Mouse (Mus musculus) lung, adult 2 months (tissue): ENCODE results near the gene Gatad2a. TPM values are rescaled to one million over a fixed set of nuclear protein-coding genes. Genes with fewer than 3 reads are reported as not detected.

ENCODE experiments used
- DNase-seq: peaks from one replicate; pipeline ENCODE4 v3.0.0; 2022
- H3K4me1 ChIP-seq: fragments of 200-500 bp; 2 replicates; pipeline ENCODE4 v1.6.1; 2011; ENCODE audit warnings: low read length; ENCODE audit not compliant: control insufficient read depth, insufficient read depth
- H3K4me3 ChIP-seq: fragments of 200-500 bp; replicated peaks from 2 replicates; pipeline ENCODE3; 2011; ENCODE audit warnings: low read depth, mild to moderate bottlenecking, control low read depth, low read length; ENCODE audit errors: extremely low read depth
- CTCF ChIP-seq: fragments of 200-500 bp; IDR thresholded peaks from 2 replicates; pipeline ENCODE4 v1.5.1; 2011; ENCODE audit warnings: mild to moderate bottlenecking, low read length, control low read depth; ENCODE audit not compliant: insufficient read depth
- POLR2A ChIP-seq: fragments of 200-500 bp; IDR thresholded peaks from 2 replicates; pipeline ENCODE4 v1.6.1; 2011; ENCODE audit warnings: low read depth, mild to moderate bottlenecking, control low read depth, low read length, borderline replicate concordance; ENCODE audit errors: extremely low read depth
- WGBS: fragments of 180-500 bp; shearing (Covaris S2); methylation state at CpG from one replicate; pipeline ENCODE4 v1.1.7; 2018; 5-methylcytosine and 5-hydroxymethylcytosine counted together
- polyA plus RNA-seq: library from polyadenylated mRNA; depleted of rRNA; stranded (reverse); fragments of >200 nt; gene quantifications from 2 replicates; pipeline ENCODE4 v1.2.3, GENCODE M21; 2012; rRNA removed

The Gatad2a gene
- polyA plus RNA-seq, 1 experiment: 81.8 TPM

DNA sequence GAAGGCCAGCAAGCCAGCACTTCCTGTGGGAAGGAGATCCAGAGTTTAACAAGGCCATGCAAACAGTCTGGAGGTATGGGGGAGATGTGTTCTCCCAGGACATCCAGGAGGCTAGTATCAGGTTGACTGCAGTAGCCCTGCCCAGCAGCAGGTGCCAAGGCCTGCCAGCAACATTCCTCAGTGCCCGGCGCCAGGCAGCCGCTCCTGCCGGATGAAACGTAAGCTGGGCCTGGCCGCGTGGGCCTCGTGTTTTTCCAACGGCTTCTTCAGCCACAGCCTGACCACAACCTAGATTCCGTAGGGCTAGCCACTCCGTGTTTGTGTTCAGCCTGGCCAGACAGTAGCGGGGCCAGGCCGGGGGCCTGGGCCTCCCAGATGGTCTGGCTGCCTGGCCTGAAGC, 121.5 kb downstream of the Gatad2a start:
- WGBS: 72% methylated on average over 13 of the region's 13 CpGs
- Histone ChIP-seq H3K4me1 (no peaks in the 10 kb centered on the region), H3K4me3 (no peak overlapping the region)
- no peak for DNase-seq
- no peak for TF ChIP-seq POLR2A
- TF ChIP-seq CTCF: no peak

DNA sequence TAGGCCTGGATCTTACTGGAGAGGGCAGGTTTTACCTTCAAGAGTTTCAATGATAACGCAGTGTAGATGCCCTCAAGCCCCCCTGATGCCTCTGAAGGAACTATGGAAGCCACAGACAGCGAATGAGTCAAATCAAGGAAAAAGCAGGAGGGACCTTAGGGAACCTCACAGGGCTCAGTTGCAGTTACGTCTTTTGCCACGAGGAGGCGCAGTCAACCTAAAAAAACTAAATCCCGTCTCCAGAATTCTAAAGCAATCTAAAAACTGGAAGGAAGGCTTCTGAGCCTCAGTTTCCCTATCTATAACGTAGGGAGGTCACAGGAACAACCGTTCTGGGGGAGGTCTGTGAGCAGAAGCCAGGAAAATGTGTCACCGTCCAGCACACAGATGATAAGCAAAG, 122.0 kb downstream of the Gatad2a start:
- WGBS: 8% methylated on average over 9 of the region's 9 CpGs

DNA sequence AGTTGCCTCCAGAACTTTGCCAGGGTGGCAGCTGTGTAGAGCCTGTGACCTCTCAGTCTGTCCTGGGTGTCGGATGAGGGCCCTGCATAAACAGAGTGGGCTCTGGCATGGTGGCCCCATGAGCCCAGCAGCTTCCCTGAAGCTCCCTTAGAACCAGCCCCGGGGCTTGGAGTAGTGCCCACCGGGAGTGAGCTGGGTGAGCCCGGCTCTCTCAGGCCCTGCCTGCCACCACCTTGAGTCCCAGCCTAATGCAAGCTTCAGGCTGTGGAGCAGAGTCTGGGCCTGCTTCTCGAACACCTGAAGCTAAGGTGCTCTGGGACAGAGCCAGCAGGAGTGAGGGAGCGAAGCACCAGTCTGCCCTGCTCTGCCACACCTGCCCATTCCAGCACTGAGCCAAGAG, 125.3 kb downstream of the Gatad2a start:
- no peak for TF ChIP-seq POLR2A

More for the DNA sequence above, 122.0 kb downstream of the Gatad2a start:
- DNase-seq: peak; percentile 75
- Histone ChIP-seq H3K4me3 (no peak overlapping the region), H3K4me1 (no peaks in the 10 kb centered on the region)
- TF ChIP-seq CTCF: peak; percentile 86
- TF ChIP-seq POLR2A: no peak

DNA sequence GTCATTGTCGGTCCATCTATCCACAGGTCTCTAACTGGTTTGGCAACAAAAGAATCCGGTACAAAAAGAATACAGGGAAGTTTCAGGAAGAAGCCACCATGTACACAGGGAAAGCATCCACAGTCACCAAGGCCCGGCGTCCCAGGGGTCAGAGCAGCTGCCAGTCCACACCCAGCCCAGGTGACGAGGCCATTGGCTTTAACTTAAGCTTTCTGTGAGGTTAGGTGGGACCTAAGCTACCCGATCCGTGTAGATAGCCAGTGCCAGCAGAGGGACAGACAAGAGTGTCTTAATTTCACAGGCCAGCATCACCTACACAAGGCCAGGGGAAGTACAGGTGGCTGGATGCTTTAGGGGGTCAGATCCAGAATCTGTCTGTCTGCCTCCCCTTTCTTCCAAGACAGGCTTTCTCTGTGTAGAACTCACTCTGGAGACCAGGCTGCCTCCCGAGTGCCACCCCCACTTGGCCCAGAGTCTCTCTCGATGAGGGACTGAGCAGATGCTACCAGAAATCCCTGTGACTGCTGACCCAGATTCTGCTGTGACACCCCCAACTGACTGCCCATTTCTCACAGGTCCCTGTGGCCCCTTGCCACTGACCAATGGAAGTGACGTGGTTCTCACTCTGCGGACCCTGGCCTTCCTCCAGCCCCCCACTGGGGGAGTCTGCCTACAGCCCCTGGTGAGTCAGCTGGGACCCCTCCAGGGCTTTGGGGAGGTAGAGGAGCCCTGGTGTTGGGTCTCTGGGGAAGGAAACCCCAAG, 126.0 kb downstream of the Gatad2a start:
- Histone ChIP-seq H3K4me3 (no peak overlapping the region), H3K4me1 (no peaks in the 10 kb centered on the region)
- TF ChIP-seq POLR2A: no peak
- TF ChIP-seq CTCF: no peak
- no peak for DNase-seq
- WGBS: 80% methylated on average over 11 of the region's 11 CpGs

More for the DNA sequence above, 125.3 kb downstream of the Gatad2a start:
- no peak for DNase-seq
- no peak overlapping the region for H3K4me3 ChIP-seq
- WGBS: 86% methylated on average over 6 of the region's 6 CpGs
- H3K4me1 ChIP-seq: no peaks in the 10 kb centered on the region

DNA sequence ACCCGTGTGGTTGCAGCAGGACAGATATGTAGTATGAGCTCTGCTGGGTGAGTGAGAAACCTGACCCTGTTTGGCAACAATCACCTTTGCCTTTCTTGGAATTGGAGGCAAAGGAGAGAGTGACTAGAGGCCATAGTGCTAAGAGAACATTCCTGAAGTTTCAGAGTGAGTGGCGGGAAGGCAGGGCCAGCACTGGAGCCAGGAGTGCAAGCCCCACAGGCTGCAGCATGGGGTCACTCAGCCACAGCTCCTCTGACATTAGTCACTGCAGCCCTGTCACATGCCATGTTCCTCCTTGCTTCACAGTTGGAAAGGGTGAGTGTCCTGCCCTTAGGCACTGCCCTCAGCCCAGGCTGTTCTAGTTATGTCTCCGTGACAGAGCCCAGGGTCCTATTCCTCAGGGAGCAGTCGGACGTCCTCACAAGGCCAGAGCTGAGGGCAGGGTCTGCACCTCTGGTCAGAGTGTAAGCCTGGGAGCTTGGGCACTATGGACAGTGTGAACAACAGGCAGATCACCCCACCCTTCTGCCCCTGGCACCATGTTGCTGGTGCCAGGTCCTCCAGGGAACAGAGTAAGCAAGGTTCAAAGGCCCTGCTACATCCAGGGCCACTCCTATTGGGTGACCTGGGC, 128.4 kb downstream of the Gatad2a start:
- TF ChIP-seq CTCF (no peak), POLR2A (no peak)
- no peak for DNase-seq
- Histone ChIP-seq H3K4me1 (no peaks in the 10 kb centered on the region), H3K4me3 (no peak overlapping the region)
- WGBS: 66% methylated on average over 5 of the region's 5 CpGs

DNA sequence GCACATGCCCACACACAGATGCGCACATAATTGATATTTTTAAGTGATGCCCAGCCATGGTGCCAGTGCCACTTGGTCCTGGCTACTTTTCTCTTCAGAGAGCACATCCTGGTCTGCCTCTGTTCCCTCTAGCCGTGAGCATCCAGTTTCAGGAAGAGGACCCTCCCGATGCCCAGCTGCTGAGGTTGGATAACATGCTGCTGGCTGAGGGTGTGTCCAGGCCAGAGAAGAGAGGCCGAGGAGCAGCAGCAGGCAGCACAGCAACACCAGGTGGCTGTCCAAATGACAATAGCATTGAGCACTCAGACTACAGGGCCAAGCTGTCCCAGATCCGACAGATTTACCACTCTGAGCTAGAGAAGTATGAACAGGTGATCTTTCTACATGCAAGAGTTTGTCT, 132.0 kb downstream of the Gatad2a start:
- TF ChIP-seq POLR2A: no peak
- TF ChIP-seq CTCF: no peak
- Histone ChIP-seq H3K4me3 (no peak overlapping the region), H3K4me1 (no peaks in the 10 kb centered on the region)
- 66% methylated on average over 5 of the region's 5 CpGs for WGBS
- DNase-seq: no peak

DNA sequence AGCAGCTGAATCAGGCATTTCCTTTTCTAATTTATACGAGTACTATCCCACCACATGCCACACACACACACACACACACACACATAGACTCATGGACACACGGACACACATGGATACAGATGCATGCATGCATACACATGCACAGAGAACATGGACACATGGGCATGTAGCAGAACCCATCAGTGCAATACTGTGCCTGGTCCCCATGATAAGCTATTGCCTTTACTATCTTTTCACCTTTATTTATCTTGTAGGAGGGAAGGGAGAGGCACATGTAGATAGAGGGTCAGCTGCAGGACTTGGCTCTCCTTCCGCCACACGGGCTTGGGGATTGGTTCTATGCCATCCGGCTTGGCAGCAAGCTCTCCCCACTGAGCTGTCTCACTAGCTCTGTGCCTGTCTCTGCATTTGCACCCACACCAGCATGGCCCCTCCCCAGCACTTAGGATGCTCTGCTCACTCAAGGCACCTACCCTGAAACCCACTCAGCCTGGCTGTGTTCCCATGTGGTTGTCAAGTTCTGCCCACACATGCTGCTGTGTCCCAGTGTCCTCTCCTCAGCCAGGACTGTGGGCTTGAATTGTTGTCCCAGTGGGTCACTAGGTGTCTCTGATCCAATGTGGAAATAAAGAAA, 132.7 kb downstream of the Gatad2a start:
- 78% methylated on average over 5 of the region's 5 CpGs for WGBS
- no peak for DNase-seq
- no peak for TF ChIP-seq POLR2A
- TF ChIP-seq CTCF: no peak
- Histone ChIP-seq H3K4me1 (no peaks in the 10 kb centered on the region), H3K4me3 (no peak overlapping the region)

DNA sequence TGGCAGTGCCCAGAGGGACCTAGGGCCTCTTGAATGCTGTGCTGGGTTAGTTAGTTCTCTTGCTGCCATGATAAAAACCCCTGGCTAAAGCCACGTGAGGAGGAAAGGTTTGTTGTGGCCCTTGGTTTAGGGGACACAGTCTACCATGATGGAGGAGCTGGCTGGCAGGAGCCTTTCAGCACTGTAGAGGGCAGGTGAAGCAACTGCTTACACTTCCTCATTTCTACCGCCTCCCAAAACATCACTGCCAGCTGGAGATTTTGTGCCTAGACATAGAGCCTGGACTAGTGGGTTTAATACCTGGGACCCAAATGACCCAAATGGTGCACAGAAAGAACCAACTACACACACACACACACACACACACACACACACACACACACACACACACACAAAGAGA, 134.9 kb downstream of the Gatad2a start:
- Histone ChIP-seq H3K4me3 (no peak overlapping the region), H3K4me1 (no peaks in the 10 kb centered on the region)
- WGBS: 58% methylated on average over 2 of the region's 2 CpGs
- no peak for DNase-seq
- TF ChIP-seq POLR2A (no peak), CTCF (no peak)

DNA sequence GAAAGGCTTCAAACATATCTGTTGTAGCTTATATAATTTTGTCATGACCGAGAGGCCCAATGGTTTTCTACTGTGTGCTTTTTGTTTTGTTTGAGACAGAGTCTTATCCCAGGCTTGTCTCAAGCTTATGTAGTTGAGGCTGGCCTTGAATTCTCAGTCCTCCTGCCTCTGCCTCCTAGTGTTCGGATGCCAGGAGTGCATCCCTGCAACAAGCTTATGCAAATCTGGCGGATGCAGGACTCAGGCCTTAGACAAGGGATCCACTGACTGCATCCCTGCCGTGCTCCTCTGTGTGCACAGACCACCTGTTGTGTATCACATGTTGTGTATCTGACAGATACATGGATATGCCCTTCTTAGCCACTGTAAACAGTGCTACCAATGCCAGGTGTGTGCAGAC, 135.4 kb downstream of the Gatad2a start:
- DNase-seq: no peak
- Histone ChIP-seq H3K4me1 (no peaks in the 10 kb centered on the region), H3K4me3 (no peak overlapping the region)
- 68% methylated on average over 4 of the region's 4 CpGs for WGBS
- TF ChIP-seq CTCF (peak; percentile 52; the same call in 1 of the 2 replicates), POLR2A (no peak)

Other genes with a start within 250 kb of the Gatad2a start
- 1.6 and 2.5 TPM in 2 replicates for gene Zfp963, start 246.4 kb downstream of the Gatad2a start, polyA plus RNA-seq
- gene Gm20422, start 221.5 kb downstream of the Gatad2a start, polyA plus RNA-seq: 0.80 and 1.5 TPM in 2 replicates
- 65.7 and 70.8 TPM in 2 replicates for gene Atp13a1, start 205.2 kb downstream of the Gatad2a start, polyA plus RNA-seq
- 9.2 and 14.3 TPM in 2 replicates for gene Zfp866, start 205.2 kb downstream of the Gatad2a start, polyA plus RNA-seq
- gene Gmip, start 187.7 kb downstream of the Gatad2a start, polyA plus RNA-seq: 42.7 and 45.1 TPM in 2 replicates
- gene Lpar2, start 174.0 kb downstream of the Gatad2a start, polyA plus RNA-seq: 3.4 and 3.5 TPM in 2 replicates
- gene Pbx4, start 163.9 kb downstream of the Gatad2a start, polyA plus RNA-seq: 4.2 and 5.5 TPM in 2 replicates
- 3.1 TPM in 2 replicates for gene Cilp2, start 108.7 kb downstream of the Gatad2a start, polyA plus RNA-seq
- gene Tssk6, start 94.2 kb downstream of the Gatad2a start, polyA plus RNA-seq: 0.70 and 1.0 TPM in 2 replicates
- 96.8 and 103 TPM in 2 replicates for gene Ndufa13, start 93.8 kb downstream of the Gatad2a start, polyA plus RNA-seq
- gene Yjefn3, start 93.7 kb downstream of the Gatad2a start, polyA plus RNA-seq: 3.5 and 5.3 TPM in 2 replicates
- gene Mau2, start 46.4 kb upstream of the Gatad2a start, polyA plus RNA-seq: 82.3 and 88.5 TPM in 2 replicates
- 7.8 and 11.9 TPM in 2 replicates for gene Sugp1, start 46.4 kb upstream of the Gatad2a start, polyA plus RNA-seq
- gene Tm6sf2, start 76.5 kb upstream of the Gatad2a start, polyA plus RNA-seq: 7.2 and 7.4 TPM in 2 replicates
- gene Hapln4, start 87.1 kb upstream of the Gatad2a start, polyA plus RNA-seq: 0.07 and 0.11 TPM in 2 replicates
- gene Ncan, start 124.5 kb upstream of the Gatad2a start, polyA plus RNA-seq: 0.10 and 0.15 TPM in 2 replicates
- gene Nr2c2ap, start 134.9 kb upstream of the Gatad2a start, polyA plus RNA-seq: 10.7 and 14.6 TPM in 2 replicates
- gene Rfxank, start 142.8 kb upstream of the Gatad2a start, polyA plus RNA-seq: 19.0 and 28.6 TPM in 2 replicates
- gene Borcs8, start 143.1 kb upstream of the Gatad2a start, polyA plus RNA-seq: 76.5 and 79.0 TPM in 2 replicates
- gene Mef2b, start 143.3 kb upstream of the Gatad2a start, polyA plus RNA-seq: 0.31 and 0.50 TPM in 2 replicates
- 101 and 105 TPM in 2 replicates for gene Tmem161a, start 176.0 kb upstream of the Gatad2a start, polyA plus RNA-seq
- 26.9 and 29.6 TPM in 2 replicates for gene Slc25a42, start 215.9 kb upstream of the Gatad2a start, polyA plus RNA-seq
- 26.6 and 31.0 TPM in 2 replicates for gene Sugp2, start 237.8 kb upstream of the Gatad2a start, polyA plus RNA-seq
- gene Armc6, start 238.1 kb upstream of the Gatad2a start, polyA plus RNA-seq: 14.5 and 15.1 TPM in 2 replicates